Mouse (Mus musculus) neural tube, embryonic 14.5 days (tissue): ENCODE data around the gene Olfr827. TPM values are rescaled to one million over a fixed set of nuclear protein-coding genes. Genes with fewer than 3 reads are reported as not detected.

ENCODE experiments used
- ATAC-seq: fragments of 200-750 bp; cut with Nextera tagmentation; 2 replicates; pipeline ENCODE4 v1.8.0; 2017; ENCODE audit warnings: low read depth, mild to moderate bottlenecking, moderate TSS enrichment, moderate library complexity
- H3K27ac ChIP-seq: fragments of 300-500 bp; sonication (generic); 2 replicates; pipeline ENCODE4 v1.5.1; 2014; ENCODE audit warnings: low read depth, mild to moderate bottlenecking, control low read depth, low read length, moderate library complexity, mixed read lengths
- H3K27me3 ChIP-seq: fragments of 300-500 bp; sonication (generic); 2 replicates; pipeline ENCODE4 v1.6.1; 2014; ENCODE audit warnings: low read length; ENCODE audit not compliant: control insufficient read depth, insufficient read depth
- H3K36me3 ChIP-seq: fragments of 300-500 bp; sonication (generic); 2 replicates; pipeline ENCODE4 v1.6.1; 2014; ENCODE audit warnings: low read length, mixed read lengths; ENCODE audit not compliant: control insufficient read depth, insufficient read depth
- H3K4me1 ChIP-seq: fragments of 300-500 bp; sonication (generic); 2 replicates; pipeline ENCODE4 v1.6.1; 2014; ENCODE audit warnings: low read length; ENCODE audit not compliant: control insufficient read depth, insufficient read depth
- H3K4me2 ChIP-seq: fragments of 300-500 bp; sonication (generic); 2 replicates; pipeline ENCODE4 v1.6.1; 2014; ENCODE audit warnings: mild to moderate bottlenecking, low read depth, low read length, control low read depth
- H3K4me3 ChIP-seq: fragments of 300-500 bp; sonication (generic); 2 replicates; pipeline ENCODE4 v1.5.1; 2014; ENCODE audit warnings: low read depth, low read length, control low read depth, mixed read lengths
- H3K9ac ChIP-seq: fragments of 300-500 bp; sonication (generic); replicated peaks from 2 replicates; pipeline ENCODE4 v1.6.1; 2014; ENCODE audit warnings: low read depth, mild to moderate bottlenecking, control low read depth, low read length, mixed read lengths
- H3K9me3 ChIP-seq: fragments of 300-500 bp; sonication (generic); 2 replicates; pipeline ENCODE4 v1.6.1; 2016; ENCODE audit warnings: low read length; ENCODE audit not compliant: control insufficient read depth
- WGBS: fragments of 180-500 bp; shearing (Covaris S2); extraction: QIAGEN DNeasy Blood & Tissue Kit; methylation state at CpG from one replicate; pipeline ENCODE4 v1.1.7; 2014; 5-methylcytosine and 5-hydroxymethylcytosine counted together
- polyA plus RNA-seq: library from polyadenylated mRNA; unstranded; fragments of >200 nt; fragmentation: Nextera tagmentation; extraction: Ambion mirVana; gene quantifications from 2 replicates; pipeline ENCODE4 v1.2.1, GENCODE M21; 2014

Gene Olfr827
- polyA plus RNA-seq, 1 experiment from 2014 or later = not detected

GRCm38 (mm10) chr10:130225034-130225433, 10.8 kb upstream of the Olfr827 start:
- no peak overlapping the region for H3K4me3 ChIP-seq
- no peak overlapping the region for H3K4me2 ChIP-seq
- no peaks in the 10 kb centered on the region for H3K27me3 ChIP-seq
- H3K27ac ChIP-seq = no peak overlapping the region
- H3K36me3 ChIP-seq = no peaks in the 10 kb centered on the region
- H3K4me1 ChIP-seq = no peaks in the 10 kb centered on the region
- no peak for ATAC-seq
- WGBS = 80% methylated on average over 3 of the region's 3 CpGs
- H3K9ac ChIP-seq = no peak overlapping the region
- no peaks in the 10 kb centered on the region for H3K9me3 ChIP-seq

GRCm38 (mm10) chr10:130184086-130184485, 30.1 kb downstream of the Olfr827 start, which contains the start of gene Olfr826:
TSS of gene Olfr826 (minus strand) at chr10:130184186.
- no peaks in the 10 kb centered on the region for H3K36me3 ChIP-seq
- no peak within 1 kb of the TSS for H3K4me2 ChIP-seq
- H3K27me3 ChIP-seq = no peaks in the 10 kb centered on the region
- H3K4me3 ChIP-seq = no peak within 1 kb of the TSS
- no peaks in the 10 kb centered on the region for H3K4me1 ChIP-seq
- ATAC-seq = no peak
- H3K27ac ChIP-seq = no peak within 1 kb of the TSS
- H3K9me3 ChIP-seq = no peaks in the 10 kb centered on the region
- 82% methylated on average over 1 of the region's 1 CpGs for WGBS
- no peak within 1 kb of the TSS for H3K9ac ChIP-seq

DNA sequence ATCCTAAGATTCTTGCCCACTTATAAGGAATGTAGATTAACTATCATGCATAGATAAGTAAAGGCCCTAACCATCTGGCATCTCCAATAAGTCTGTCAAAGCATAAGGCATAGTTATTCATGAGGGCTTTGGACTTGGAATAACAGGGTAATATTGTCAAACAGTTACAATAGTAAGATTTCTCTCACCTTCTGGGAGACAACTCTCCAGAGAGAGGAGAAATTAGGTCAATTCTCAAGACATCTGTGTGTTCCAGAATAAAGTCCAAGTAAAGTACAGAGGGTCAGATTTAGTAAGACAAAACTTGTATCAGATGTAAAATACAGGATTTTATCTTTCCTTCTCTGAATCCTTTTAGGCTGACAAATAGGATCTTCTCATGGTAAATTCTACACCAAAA, 47.5 kb downstream of the Olfr827 start, which contains the start of gene Olfr825:
Gene Olfr825, minus strand, starts transcription at position 101 of the 400 bp plus-strand sequence.
- Histone ChIP-seq H3K4me2 (no peak within 1 kb of the TSS), H3K27ac (no peak within 1 kb of the TSS), H3K9me3 (no peaks in the 10 kb centered on the region), H3K36me3 (no peaks in the 10 kb centered on the region), H3K9ac (no peak within 1 kb of the TSS), H3K27me3 (no peaks in the 10 kb centered on the region), H3K4me1 (no peaks in the 10 kb centered on the region), H3K4me3 (no peak within 1 kb of the TSS)
- ATAC-seq = no peak

DNA sequence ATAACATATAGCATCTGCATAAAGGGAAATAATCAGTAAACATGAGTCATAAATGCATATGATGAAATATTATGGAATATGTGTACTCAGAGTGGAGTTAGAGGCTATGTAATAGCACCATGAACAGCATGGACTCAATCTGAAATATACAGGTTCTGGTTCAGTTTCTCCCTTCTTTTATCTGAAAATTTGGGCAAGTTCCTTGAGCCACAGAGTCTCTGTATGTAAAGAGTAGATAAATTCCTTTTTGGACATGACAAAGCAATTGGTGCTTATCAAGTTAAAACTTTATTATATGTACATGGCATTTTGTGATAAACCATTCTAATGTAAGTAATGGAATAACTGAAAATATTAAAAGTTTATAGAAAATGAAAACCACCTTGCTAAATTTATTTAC, 49.0 kb downstream of the Olfr827 start:
- H3K4me3 ChIP-seq = no peak overlapping the region
- no peak overlapping the region for H3K27ac ChIP-seq
- no peak overlapping the region for H3K4me2 ChIP-seq
- no peaks in the 10 kb centered on the region for H3K9me3 ChIP-seq
- H3K27me3 ChIP-seq = no peaks in the 10 kb centered on the region
- no peaks in the 10 kb centered on the region for H3K36me3 ChIP-seq
- H3K9ac ChIP-seq = no peak overlapping the region
- H3K4me1 ChIP-seq = no peaks in the 10 kb centered on the region
- no peak for ATAC-seq

Other genes with a start within 250 kb of the Olfr827 start
- gene Olfr819, start 247.1 kb downstream of the Olfr827 start, polyA plus RNA-seq = not detected in 2 replicates
- gene Olfr247, start 238.3 kb downstream of the Olfr827 start, polyA plus RNA-seq = not detected in 2 replicates
- not detected in 2 replicates for gene Gm10310, start 229.3 kb downstream of the Olfr827 start, polyA plus RNA-seq
- gene Olfr820, start 201.8 kb downstream of the Olfr827 start, polyA plus RNA-seq = not detected in 2 replicates
- not detected in 2 replicates for gene Olfr821, start 184.1 kb downstream of the Olfr827 start, polyA plus RNA-seq
- gene Olfr822, start 143.2 kb downstream of the Olfr827 start, polyA plus RNA-seq = not detected in 2 replicates
- not detected in 2 replicates for gene Olfr823, start 99.0 kb downstream of the Olfr827 start, polyA plus RNA-seq
- gene Olfr824, start 84.4 kb downstream of the Olfr827 start, polyA plus RNA-seq = not detected in 2 replicates
- not detected in 2 replicates for gene Olfr825, start 47.6 kb downstream of the Olfr827 start, polyA plus RNA-seq
- gene Olfr826, start 30.2 kb downstream of the Olfr827 start, polyA plus RNA-seq = not detected in 2 replicates
- gene Neurod4, start 65.8 kb upstream of the Olfr827 start, polyA plus RNA-seq = 1.6 and 2.3 TPM in 2 replicates
- gene Tespa1, start 108.5 kb upstream of the Olfr827 start, polyA plus RNA-seq = not detected in 2 replicates
- gene Vmn2r84, start 179.9 kb upstream of the Olfr827 start, polyA plus RNA-seq = 0.05 TPM in 1 of 2 replicates, not detected in the other
- gene Vmn2r85, start 215.3 kb upstream of the Olfr827 start, polyA plus RNA-seq = 0.05 TPM in 1 of 2 replicates, not detected in the other
- 0.04 and 0.05 TPM in 2 replicates for gene Vmn2r86, start 241.6 kb upstream of the Olfr827 start, polyA plus RNA-seq